Mouse (Mus musculus) liver, embryonic 12.5 days (tissue): ENCODE measurements around the gene Ddit4. TPM values are rescaled to one million over a fixed set of nuclear protein-coding genes. Genes with fewer than 3 reads are reported as not detected.
"Not testable (repeated sequence)": the region's sequence is repeated elsewhere in the genome, so short reads cannot be mapped to it uniquely, and the experiment has no call there.

ENCODE experiments used
- ATAC-seq: fragments of 200-750 bp; cut with Nextera tagmentation; 2 replicates; pipeline ENCODE4 v1.8.0; 2017; ENCODE audit warnings: moderate number of reproducible peaks, mild to moderate bottlenecking, moderate library complexity
- H3K27ac ChIP-seq: fragments of 300-500 bp; sonication (generic); 2 replicates; pipeline ENCODE4 v1.5.1; 2016; ENCODE audit warnings: mild to moderate bottlenecking
- H3K27me3 ChIP-seq: fragments of 300-500 bp; sonication (generic); replicated peaks from 2 replicates; pipeline ENCODE4 v1.6.1; 2016; ENCODE audit warnings: mild to moderate bottlenecking, moderate library complexity
- H3K36me3 ChIP-seq: fragments of 300-500 bp; sonication (generic); 2 replicates; pipeline ENCODE4 v1.6.1; 2016; ENCODE audit warnings: mild to moderate bottlenecking, moderate library complexity
- H3K4me1 ChIP-seq: fragments of 300-500 bp; sonication (generic); 2 replicates; pipeline ENCODE4 v1.6.1; 2016
- H3K4me2 ChIP-seq: fragments of 300-500 bp; sonication (generic); 2 replicates; pipeline ENCODE4 v1.6.1; 2016; ENCODE audit warnings: mild to moderate bottlenecking, moderate library complexity
- H3K4me3 ChIP-seq: fragments of 300-500 bp; sonication (generic); 2 replicates; pipeline ENCODE4 v1.5.1; 2016; ENCODE audit warnings: mild to moderate bottlenecking, moderate library complexity
- H3K9ac ChIP-seq: fragments of 300-500 bp; sonication (generic); 2 replicates; pipeline ENCODE4 v1.6.1; 2016; ENCODE audit warnings: mild to moderate bottlenecking, moderate library complexity
- H3K9me3 ChIP-seq: fragments of 300-500 bp; sonication (generic); replicated peaks from 2 replicates; pipeline ENCODE4 v1.6.1; 2016; ENCODE audit warnings: mild to moderate bottlenecking, moderate library complexity
- WGBS: fragments of 180-500 bp; shearing (Covaris S2); methylation state at CpG from one replicate; pipeline ENCODE4 v1.1.7; 2016; ENCODE audit not compliant: insufficient replicate concordance; 5-methylcytosine and 5-hydroxymethylcytosine counted together
- polyA plus RNA-seq: library from polyadenylated mRNA; unstranded; fragments of >200 nt; fragmentation: Nextera tagmentation; extraction: Ambion mirVana; gene quantifications from 2 replicates; pipeline ENCODE4 v1.2.1, GENCODE M21; 2016

The Ddit4 gene
- polyA plus RNA-seq = 5.4 and 6.9 TPM in 2 replicates

GRCm38 (mm10) chr10:59951211-59952151 is at the start of gene Ddit4:
Gene Ddit4, minus strand, starts transcription at chr10:59951834.
- no peaks in the 10 kb centered on the region for H3K9me3 ChIP-seq
- peaks cover 39% of the 10 kb centered on the region for H3K4me1 ChIP-seq
- peaks cover 57% of the 10 kb centered on the region for H3K27me3 ChIP-seq
- H3K4me2 ChIP-seq = peak within 1 kb of the TSS; percentile 95
- peak; percentile 99 for ATAC-seq
- H3K4me3 ChIP-seq = peak within 1 kb of the TSS; percentile 66
- H3K36me3 ChIP-seq = no peaks in the 10 kb centered on the region; the same call in 1 of the 2 replicates
- H3K9ac ChIP-seq = peak within 1 kb of the TSS; percentile 78
- peak within 1 kb of the TSS; percentile 69 for H3K27ac ChIP-seq
- WGBS = 1% methylated on average over 76 of the region's 76 CpGs

GRCm38 (mm10) chr10:59999057-59999456 is 47.4 kb upstream of the Ddit4 start:
- H3K9me3 ChIP-seq = no peaks in the 10 kb centered on the region
- H3K4me3 ChIP-seq = no peak overlapping the region
- H3K36me3 ChIP-seq = peaks cover 44% of the 10 kb centered on the region
- ATAC-seq = no peak
- WGBS = 60% methylated on average over 3 of the region's 3 CpGs
- H3K27me3 ChIP-seq = no peaks in the 10 kb centered on the region
- H3K27ac ChIP-seq = no peak overlapping the region
- no peak overlapping the region for H3K9ac ChIP-seq
- H3K4me2 ChIP-seq = no peak overlapping the region
- peaks cover 43% of the 10 kb centered on the region for H3K4me1 ChIP-seq

DNA sequence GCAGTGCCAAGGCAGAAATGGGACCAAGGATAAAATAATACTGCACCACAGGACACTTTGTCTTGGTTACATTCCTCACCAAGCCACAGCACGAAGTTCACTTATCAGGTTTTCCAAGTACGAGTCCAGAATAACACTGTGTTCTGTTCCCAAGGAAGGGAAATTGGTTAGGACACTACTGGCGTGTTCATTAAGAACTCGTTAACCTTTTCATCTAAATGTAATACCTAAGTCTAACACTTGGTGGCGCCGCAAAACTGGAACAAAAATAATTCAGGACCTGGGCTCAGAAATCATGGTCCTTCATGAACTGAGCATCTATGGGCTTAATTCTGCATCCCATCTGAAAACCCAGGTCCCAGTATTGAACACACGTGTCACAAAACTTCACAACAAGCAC is 46.0 kb upstream of the Ddit4 start:
- Histone ChIP-seq H3K4me1 (peaks cover 35% of the 10 kb centered on the region), H3K27me3 (no peaks in the 10 kb centered on the region), H3K4me3 (no peak overlapping the region), H3K4me2 (no peak overlapping the region), H3K9ac (no peak overlapping the region), H3K27ac (no peak overlapping the region), H3K9me3 (no peaks in the 10 kb centered on the region), H3K36me3 (peaks cover 55% of the 10 kb centered on the region)
- no peak for ATAC-seq
- WGBS = 14% methylated on average over 7 of the region's 7 CpGs

DNA sequence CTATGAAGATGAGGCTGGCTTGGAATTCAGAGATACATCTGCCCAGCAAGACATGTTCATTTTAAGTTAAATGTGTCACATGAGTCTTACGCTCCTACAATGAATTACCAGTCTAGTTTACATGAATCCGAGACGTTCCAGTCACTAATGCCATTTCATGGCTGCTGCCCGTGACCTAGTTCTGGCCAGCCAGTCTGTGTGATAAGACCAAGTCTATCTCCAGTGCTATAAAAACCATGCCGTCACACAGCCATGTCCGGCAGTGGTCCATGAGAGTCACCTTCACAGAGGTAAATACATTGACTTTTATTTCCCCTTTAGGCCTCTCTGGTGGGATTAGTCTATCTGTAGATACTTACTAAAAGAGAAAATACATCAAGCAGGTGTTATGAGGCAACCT is 44.3 kb upstream of the Ddit4 start:
- ATAC-seq = no peak
- Histone ChIP-seq H3K27me3 (no peaks in the 10 kb centered on the region), H3K9ac (no peak overlapping the region), H3K4me2 (no peak overlapping the region), H3K9me3 (no peaks in the 10 kb centered on the region), H3K4me3 (no peak overlapping the region), H3K4me1 (peaks cover 24% of the 10 kb centered on the region), H3K36me3 (peaks cover 64% of the 10 kb centered on the region), H3K27ac (no peak overlapping the region)
- WGBS = 86% methylated on average over 6 of the region's 6 CpGs

GRCm38 (mm10) chr10:59993813-59994212 is 42.2 kb upstream of the Ddit4 start:
- H3K27ac ChIP-seq, H3K9ac ChIP-seq, H3K4me1 ChIP-seq, H3K4me2 ChIP-seq, ATAC-seq, H3K27me3 ChIP-seq, H3K4me3 ChIP-seq, H3K9me3 ChIP-seq: not testable (repeated sequence)
- peaks cover 71% of the 10 kb centered on the region for H3K36me3 ChIP-seq
- WGBS = 82% methylated on average over 2 of the region's 3 CpGs

- Histone ChIP-seq H3K4me1 (no peaks in the 10 kb centered on the region), H3K27ac (no peak overlapping the region), H3K4me2 (no peak overlapping the region), H3K4me3 (no peak overlapping the region), H3K36me3 (peaks cover 89% of the 10 kb centered on the region), H3K27me3 (no peaks in the 10 kb centered on the region), H3K9ac (no peak overlapping the region), H3K9me3 (no peaks in the 10 kb centered on the region)
- no peak for ATAC-seq
- WGBS = 72% methylated on average over 8 of the region's 8 CpGs
These were observed 40.4 kb upstream of the Ddit4 start for GRCm38 (mm10) chr10:59992024-59992423.

GRCm38 (mm10) chr10:59991262-59991880 is 39.7 kb upstream of the Ddit4 start:
- no peak for ATAC-seq
- H3K4me1 ChIP-seq = no peaks in the 10 kb centered on the region
- H3K4me3 ChIP-seq = no peak overlapping the region
- no peak overlapping the region for H3K27ac ChIP-seq
- H3K36me3 ChIP-seq = peaks cover 92% of the 10 kb centered on the region
- no peaks in the 10 kb centered on the region for H3K9me3 ChIP-seq
- no peak overlapping the region for H3K4me2 ChIP-seq
- no peaks in the 10 kb centered on the region for H3K27me3 ChIP-seq
- no peak overlapping the region for H3K9ac ChIP-seq
- WGBS = 87% methylated on average over 9 of the region's 9 CpGs

DNA sequence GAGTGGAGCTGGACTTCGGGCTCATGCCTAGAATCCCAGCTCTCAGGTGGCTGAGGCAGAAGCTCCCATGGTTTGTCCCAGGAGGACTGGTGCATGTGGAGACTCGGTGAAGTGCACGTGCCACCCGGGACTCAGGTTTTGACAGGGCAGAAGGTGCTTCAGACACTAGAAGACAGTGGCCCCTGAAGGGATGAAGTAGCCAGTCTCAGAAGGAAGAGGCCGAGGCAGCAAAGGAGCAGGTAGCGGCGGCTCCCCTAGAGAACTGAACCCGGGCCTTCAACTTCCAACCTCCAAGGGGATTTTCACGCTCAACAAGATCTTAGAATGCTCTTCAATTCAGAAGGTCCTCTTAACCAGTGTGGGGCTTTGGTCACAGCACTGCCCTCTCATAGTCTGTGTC is 38.8 kb upstream of the Ddit4 start:
- no peak overlapping the region for H3K4me3 ChIP-seq
- H3K27me3 ChIP-seq = no peaks in the 10 kb centered on the region
- 90% methylated on average over 9 of the region's 9 CpGs for WGBS
- H3K9ac ChIP-seq = no peak overlapping the region
- no peaks in the 10 kb centered on the region for H3K4me1 ChIP-seq
- no peak overlapping the region for H3K4me2 ChIP-seq
- H3K36me3 ChIP-seq = peaks cover 91% of the 10 kb centered on the region
- no peaks in the 10 kb centered on the region for H3K9me3 ChIP-seq
- no peak overlapping the region for H3K27ac ChIP-seq
- ATAC-seq = no peak

GRCm38 (mm10) chr10:59988036-59988435 is 36.4 kb upstream of the Ddit4 start:
- Histone ChIP-seq H3K9ac (no peak overlapping the region), H3K4me2 (no peak overlapping the region), H3K36me3 (peaks cover 79% of the 10 kb centered on the region), H3K4me3 (no peak overlapping the region), H3K9me3 (no peaks in the 10 kb centered on the region), H3K4me1 (no peaks in the 10 kb centered on the region), H3K27me3 (no peaks in the 10 kb centered on the region), H3K27ac (no peak overlapping the region)
- 73% methylated on average over 4 of the region's 4 CpGs for WGBS
- ATAC-seq = no peak

GRCm38 (mm10) chr10:59982379-59982873 is 30.8 kb upstream of the Ddit4 start:
- H3K27ac ChIP-seq = no peak overlapping the region

DNA sequence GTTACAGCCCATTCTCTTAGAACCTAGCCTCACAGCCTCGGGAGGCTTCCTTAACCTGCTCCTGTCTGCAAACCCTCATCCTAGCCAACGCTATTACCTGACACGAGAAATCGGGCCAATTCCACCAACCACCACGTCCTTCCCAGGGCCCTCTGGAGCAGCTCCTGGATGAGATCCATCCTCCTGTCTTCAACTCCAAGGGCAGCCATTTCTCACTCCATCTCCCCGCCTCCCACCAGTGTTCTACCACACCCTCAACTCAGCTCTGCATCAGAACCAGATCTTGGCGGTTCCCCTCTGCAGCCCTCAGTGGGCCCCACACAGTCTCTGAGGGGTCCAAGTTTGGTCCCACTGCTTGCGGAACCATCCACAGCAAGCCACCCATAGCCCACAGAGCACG is 30.2 kb upstream of the Ddit4 start:
- Histone ChIP-seq H3K27ac (peak overlapping the region; percentile 16; the same call in 1 of the 2 replicates), H3K36me3 (peaks cover 18% of the 10 kb centered on the region), H3K27me3 (no peaks in the 10 kb centered on the region), H3K9me3 (no peaks in the 10 kb centered on the region), H3K4me2 (no peak overlapping the region), H3K4me3 (no peak overlapping the region), H3K4me1 (peaks cover 34% of the 10 kb centered on the region), H3K9ac (no peak overlapping the region)
- ATAC-seq = peak; percentile 24; the same call in 1 of the 2 replicates
- 74% methylated on average over 9 of the region's 9 CpGs for WGBS

More at GRCm38 (mm10) chr10:59982379-59982873, 30.8 kb upstream of the Ddit4 start:
- H3K4me1 ChIP-seq = peaks cover 34% of the 10 kb centered on the region
- H3K4me2 ChIP-seq = no peak overlapping the region
- ATAC-seq = no peak
- 59% methylated on average over 12 of the region's 12 CpGs for WGBS
- no peaks in the 10 kb centered on the region for H3K9me3 ChIP-seq
- no peak overlapping the region for H3K9ac ChIP-seq
- H3K27me3 ChIP-seq = no peaks in the 10 kb centered on the region
- H3K4me3 ChIP-seq = no peak overlapping the region
- peaks cover 24% of the 10 kb centered on the region for H3K36me3 ChIP-seq

DNA sequence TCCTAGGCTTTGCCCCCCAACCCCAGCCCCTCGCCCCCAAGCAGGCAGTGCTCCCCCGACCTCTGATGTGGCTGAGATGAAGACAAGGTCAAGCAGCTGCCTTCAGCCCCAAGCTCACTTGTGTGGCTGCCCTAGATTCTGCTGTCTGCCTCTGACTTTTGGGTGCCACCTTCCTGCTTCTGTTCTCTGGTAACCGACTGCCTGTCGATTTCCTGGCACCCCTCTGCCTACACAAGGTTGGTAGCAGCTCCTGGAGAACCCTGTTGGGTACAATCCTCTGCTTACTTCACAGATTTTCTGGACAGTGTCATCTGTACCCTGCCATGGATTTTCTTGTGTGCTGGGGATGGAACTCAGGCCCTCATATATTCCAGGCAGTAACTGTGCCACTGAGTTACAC is 29.7 kb upstream of the Ddit4 start:
- peak overlapping the region; percentile 16; the same call in 1 of the 2 replicates for H3K27ac ChIP-seq
- peaks cover 15% of the 10 kb centered on the region for H3K36me3 ChIP-seq
- H3K4me3 ChIP-seq = no peak overlapping the region
- H3K4me1 ChIP-seq = peaks cover 34% of the 10 kb centered on the region
- no peaks in the 10 kb centered on the region for H3K9me3 ChIP-seq
- no peaks in the 10 kb centered on the region for H3K27me3 ChIP-seq
- no peak overlapping the region for H3K4me2 ChIP-seq
- H3K9ac ChIP-seq = no peak overlapping the region
- ATAC-seq = no peak; the same call in 1 of the 2 replicates
- 24% methylated on average over 4 of the region's 4 CpGs for WGBS
